Mouse (Mus musculus) right cerebral cortex, postnatal 10 days (tissue): ENCODE results near the gene Tbc1d19.

ENCODE experiments used
- DNase-seq, 2 experiments: peaks; one replicate each; pipeline ENCODE4 v3.0.0; 2021; ENCODE audit warnings: low spot score in 2 of 2

Gene Tbc1d19

DNA sequence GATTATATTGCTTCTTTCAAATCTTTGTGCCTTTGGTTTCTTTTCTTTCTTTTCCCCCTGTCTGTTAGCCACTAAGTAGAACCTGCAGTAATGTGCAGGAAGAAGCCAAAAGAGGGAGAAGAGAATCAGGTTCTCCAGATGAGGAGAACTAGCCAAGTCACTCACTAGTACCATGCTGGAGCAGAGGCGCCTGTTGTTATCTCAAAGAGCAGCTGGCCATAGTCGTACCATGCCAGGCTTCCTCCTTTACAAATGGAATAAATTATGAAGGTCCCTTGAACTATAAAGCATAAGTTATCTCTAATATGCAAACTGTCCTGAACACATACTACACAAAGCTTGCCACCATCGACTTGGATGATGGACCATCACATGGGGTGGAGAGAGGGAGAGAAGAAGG lies 99.8 kb downstream of the Tbc1d19 start:
- no peak for DNase-seq

DNA sequence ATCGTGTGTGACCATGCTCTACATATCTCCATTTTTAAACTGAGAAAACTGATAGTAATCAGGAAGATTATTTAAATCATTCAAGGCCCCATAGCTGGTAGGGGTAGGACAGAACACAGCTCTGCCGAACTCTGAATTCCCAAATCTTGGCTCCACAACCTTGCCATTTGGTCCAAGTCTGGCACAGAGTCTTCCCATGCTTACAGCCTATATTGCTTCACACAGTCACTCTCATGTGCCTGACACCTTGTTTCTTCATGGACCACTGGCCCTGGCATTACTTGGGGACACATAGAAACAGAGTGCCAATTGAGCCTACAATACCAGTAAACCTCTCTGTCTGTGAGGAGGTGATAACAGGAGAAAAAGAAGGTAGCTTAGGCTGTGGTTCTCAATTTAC lies 111.0 kb downstream of the Tbc1d19 start:
- no peak for DNase-seq

DNA sequence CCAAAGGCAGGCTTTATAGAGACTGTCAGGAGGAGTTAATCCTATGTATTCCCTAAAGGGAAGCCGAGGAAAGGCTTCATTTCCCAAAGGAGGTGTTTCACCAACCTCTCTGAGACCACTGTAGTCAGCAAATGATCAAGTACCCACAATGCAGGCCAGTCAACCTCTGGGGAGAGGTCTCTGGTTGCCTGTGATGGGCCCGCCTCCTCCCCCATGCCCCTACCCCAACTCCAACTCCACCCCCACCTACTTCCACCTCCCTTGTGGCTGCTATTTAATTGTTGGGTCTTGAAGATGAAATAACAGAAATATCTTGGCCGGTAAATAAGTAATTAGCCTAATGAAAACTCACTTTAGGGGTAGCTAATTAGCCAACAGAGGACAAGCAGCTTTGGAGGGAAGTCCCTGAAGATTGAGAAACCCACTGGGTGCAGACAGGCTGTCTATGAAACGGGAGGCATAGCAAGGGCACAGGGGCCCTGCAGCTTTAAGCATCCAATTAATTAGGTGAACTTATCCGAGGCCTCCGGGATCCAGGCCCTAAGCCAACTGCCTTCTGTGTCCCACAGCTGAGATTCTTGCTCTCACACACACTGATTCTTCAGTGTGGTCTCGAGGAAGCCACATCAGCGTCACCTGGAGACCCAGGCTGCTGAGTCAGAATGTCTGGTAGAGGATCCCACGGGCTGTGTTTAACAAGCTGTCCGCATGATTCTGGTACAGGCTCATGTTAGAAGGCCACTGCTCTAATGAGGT lies 112.9 kb downstream of the Tbc1d19 start:
- no peak for DNase-seq

DNA sequence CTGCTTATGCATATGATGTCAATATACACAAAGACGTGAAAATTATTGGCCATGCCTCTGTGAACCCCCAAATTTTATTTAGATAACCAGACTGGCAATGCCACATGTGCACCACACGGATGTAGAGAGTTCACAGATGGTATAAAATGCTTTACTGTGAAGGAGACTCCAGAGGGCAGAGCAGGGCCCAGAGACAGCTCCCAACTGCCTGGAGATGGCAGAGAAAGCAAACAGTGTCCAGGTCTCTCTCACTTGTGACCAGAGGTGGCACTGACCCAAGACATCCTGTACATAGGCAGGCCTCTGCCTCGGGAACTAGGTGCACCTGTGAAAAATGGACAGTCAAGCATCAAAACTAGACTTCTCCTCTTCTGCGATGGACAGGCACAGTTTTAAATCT lies 114.6 kb downstream of the Tbc1d19 start:
- no peak for DNase-seq

DNA sequence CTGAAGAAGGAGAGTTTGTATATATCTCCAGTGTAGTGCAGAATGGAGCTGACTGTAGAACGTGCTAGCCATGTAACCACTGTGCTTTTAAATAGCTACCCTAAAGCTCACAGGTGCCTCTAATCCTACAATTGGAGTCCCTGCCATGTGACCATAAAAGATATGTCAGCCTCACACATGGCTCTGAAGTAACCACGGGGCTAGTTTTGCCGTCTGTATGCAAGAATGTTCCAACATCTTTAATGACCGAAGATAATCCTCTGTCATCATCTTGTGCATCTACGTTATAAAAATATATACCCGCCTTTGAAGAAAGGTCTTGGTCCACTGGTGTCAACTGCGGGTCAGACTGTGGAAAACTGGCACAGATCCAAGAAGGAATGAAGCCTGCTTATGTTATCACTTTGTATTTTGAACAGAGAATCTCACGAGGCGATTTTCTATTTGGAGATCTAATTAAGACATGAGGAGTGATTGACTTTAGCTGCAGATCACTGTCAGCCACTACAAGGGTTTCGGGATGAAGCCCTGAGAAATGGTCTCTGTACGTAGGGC lies 117.0 kb downstream of the Tbc1d19 start:
- no peak for DNase-seq

DNA sequence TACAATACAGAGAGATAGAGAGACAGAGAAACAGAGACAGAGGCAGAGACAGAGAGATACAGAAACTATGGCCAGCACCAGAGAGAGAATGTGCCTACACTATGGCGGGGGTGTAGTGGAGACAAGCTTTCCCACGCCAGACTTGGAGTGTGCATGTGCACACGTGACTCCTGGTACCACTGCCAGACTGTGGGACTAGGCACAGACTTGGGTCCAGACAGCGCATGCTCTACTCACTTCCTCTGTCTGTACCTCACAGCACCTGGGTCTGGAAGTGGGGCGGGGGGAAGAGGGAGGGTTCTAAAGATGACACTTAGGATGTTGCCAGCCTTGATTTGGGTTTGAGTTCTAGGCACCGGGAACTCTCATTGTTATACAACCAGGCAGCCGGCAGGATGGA lies 118.5 kb downstream of the Tbc1d19 start:
- no peak for DNase-seq

GRCm38 (mm10) chr5:53928537-53928936 lies 119.1 kb downstream of the Tbc1d19 start:
- DNase-seq, result no peak

GRCm38 (mm10) chr5:53929205-53929614 lies 119.8 kb downstream of the Tbc1d19 start:
- no peak for DNase-seq

GRCm38 (mm10) chr5:53929814-53930213 lies 120.4 kb downstream of the Tbc1d19 start:
- DNase-seq, result no peak

GRCm38 (mm10) chr5:53931011-53931410 lies 121.6 kb downstream of the Tbc1d19 start:
- no peak for DNase-seq

GRCm38 (mm10) chr5:53933628-53934027 lies 124.2 kb downstream of the Tbc1d19 start:
- peak in 1 of 2 experiments; percentile 68 for DNase-seq

DNA sequence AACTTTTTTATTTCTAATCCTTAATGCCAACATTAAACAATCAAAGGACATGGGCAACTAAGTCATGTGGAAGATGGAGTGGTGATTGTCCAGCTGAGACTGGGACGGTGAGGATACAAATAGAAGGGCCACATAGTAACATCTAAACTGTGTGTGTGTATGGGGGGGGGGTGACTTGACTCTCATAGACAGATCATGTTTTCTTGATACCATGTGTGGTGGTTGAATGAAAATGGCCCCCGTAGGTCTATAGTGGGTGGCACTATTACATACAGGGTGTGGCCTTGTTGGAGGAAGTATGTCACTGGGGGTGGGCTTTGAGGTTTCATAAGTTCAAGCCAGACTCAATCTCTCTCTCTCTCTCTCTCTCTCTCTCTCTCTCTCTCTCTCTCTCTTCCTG lies 124.6 kb downstream of the Tbc1d19 start:
- DNase-seq, result no peak

GRCm38 (mm10) chr5:53934826-53935225 lies 125.4 kb downstream of the Tbc1d19 start:
- DNase-seq, result no peak

- DNase-seq, result no peak
Measured at GRCm38 (mm10) chr5:53937187-53937586, 127.8 kb downstream of the Tbc1d19 start.

GRCm38 (mm10) chr5:53939026-53939425 lies 129.6 kb downstream of the Tbc1d19 start:
- no peak for DNase-seq

- no peak for DNase-seq
Measured at GRCm38 (mm10) chr5:53941322-53942024, 132.1 kb downstream of the Tbc1d19 start.

GRCm38 (mm10) chr5:53942332-53942731 lies 132.9 kb downstream of the Tbc1d19 start:
- DNase-seq, result no peak

DNA sequence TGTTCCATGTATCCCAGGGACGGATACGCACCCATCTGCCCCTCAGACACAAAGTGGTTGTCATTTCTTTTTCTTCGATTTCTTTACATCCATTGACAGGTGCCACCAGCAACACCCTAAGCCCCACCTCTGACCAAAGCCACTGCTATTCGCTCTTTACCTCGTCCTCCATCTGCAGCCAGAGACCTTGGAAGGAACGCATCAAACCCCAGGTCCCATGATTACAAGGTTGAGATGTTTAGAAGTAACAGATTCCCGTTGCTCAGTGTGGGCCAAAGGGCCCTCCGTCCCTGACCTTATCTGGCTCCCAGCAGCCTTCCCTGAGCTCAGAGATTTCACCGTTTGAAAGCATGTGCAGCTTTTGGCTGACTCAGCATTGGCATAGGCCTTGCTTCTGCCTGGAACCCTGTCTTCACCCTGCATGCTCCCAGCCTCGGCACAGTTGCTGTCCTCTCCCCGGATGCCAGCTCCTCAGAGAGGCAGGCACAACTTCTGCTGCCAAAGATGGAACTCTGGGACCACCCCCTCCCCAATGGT lies 134.0 kb downstream of the Tbc1d19 start:
- no peak for DNase-seq

GRCm38 (mm10) chr5:53946747-53947146 lies 137.3 kb downstream of the Tbc1d19 start:
- DNase-seq, result no peak

- DNase-seq, result peak; percentile 75 to 82
Measured at GRCm38 (mm10) chr5:53947549-53948183, 138.3 kb downstream of the Tbc1d19 start.

GRCm38 (mm10) chr5:53948606-53949266 lies 139.3 kb downstream of the Tbc1d19 start:
- DNase-seq, result no peak

- no peak for DNase-seq
Measured at GRCm38 (mm10) chr5:53950189-53950588, 140.8 kb downstream of the Tbc1d19 start.
